Mouse (Mus musculus): ENCODE data around the gene Actn4.

- no peak for TF ChIP-seq CTCF (conservative IDR thresholded peaks at IDR 0.05; ENCODE audit: insufficient read depth, insufficient read length, low read depth, low read length)
- no peak for TF ChIP-seq POLR2A (IDR thresholded peaks at IDR 0.05; ENCODE audit: low read depth, low read length)
These were observed 112.4 kb downstream of the Actn4 start for GRCm38 (mm10) chr7:28849700-28850236.
